Comparison of ENCODE assay signal across 32 mouse cellular contexts in the genomic region with DNA sequence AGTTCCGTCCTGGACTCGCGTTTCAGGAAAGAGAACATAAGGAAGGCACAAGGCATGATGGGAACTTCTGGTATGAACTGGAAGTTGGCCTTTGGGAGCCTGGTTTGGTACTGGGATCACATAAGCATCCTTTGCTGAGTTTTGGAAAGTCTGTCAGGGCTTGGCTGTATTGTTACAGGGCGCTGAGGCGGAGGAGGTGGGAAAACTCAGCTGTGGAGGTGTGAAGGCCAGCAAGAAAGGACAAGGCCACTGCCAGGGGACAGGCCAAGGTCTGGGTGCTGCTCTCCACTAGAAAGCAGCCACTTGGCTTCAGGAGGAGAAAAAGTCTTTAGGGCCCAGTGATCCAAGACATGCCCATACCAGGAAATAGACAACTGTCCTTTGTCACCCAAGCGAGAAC. TPM values are rescaled to one million over a fixed set of nuclear protein-coding genes. Genes with fewer than 3 reads are reported as not detected.
DNase-seq lines count a peak whose midpoint lies in the region; ATAC-seq and TF ChIP-seq lines count a peak whose summit lies in the region.
"Had no signal": no experiment of that assay in that cellular context is flagged by ENCODE, and none has a peak within 500 bp of the region (broad histone marks: within the 10 kb centered on the region; RNA-seq: fewer than 3 reads in every experiment).

No protein-coding gene starts in this region.

- intact Hi-C loops in gastrocnemius, adult 2 months (cut with DNase I): no loop called here

- DNase-seq in gastrocnemius, adult 2 months: peak; percentile 17
- DNase-seq in gastrocnemius, adult 8-10 months (ENCODE audit: low spot score in 2 of 2): no peak
- DNase-seq in embryonic facial prominence, embryonic 10.5 days (ENCODE audit: low spot score): no peak
- DNase-seq in limb, embryonic 10.5 days (ENCODE audit: low spot score): no peak
- DNase-seq in right cerebral cortex, postnatal 25 days: no peak
- DNase-seq: adrenal gland, postnatal 10 days; cerebellum, adult 11-12 months; cerebellum, adult 9-11 months; embryo, embryonic 11 days; gastrocnemius, postnatal 36 days; heart, adult 18-20 months; kidney, adult 18-20 months; liver; lung, embryonic 14.5 days; thymus, adult 2 months; thymus, postnatal 36 days had no signal

- H3K4me2 ChIP-seq in kidney, embryonic 15.5 days: no peak overlapping the region
- H3K4me2 ChIP-seq in kidney, embryonic 16.5 days (replicated peaks; ENCODE audit: low read depth, low read length): no peak overlapping the region
- H3K4me2 ChIP-seq: embryonic facial prominence, embryonic 15.5 days; heart, embryonic 12.5 days; lung, embryonic 14.5 days; midbrain, embryonic 15.5 days; neural tube, embryonic 12.5 days had no signal

- no peak overlapping the region for H3K4me3 ChIP-seq in gastrocnemius, adult 2 months
- no peak overlapping the region for H3K4me3 ChIP-seq in kidney, embryonic 15.5 days (replicated peaks)
- no peak overlapping the region for H3K4me3 ChIP-seq in kidney, embryonic 16.5 days (ENCODE audit: low read length)
- H3K4me3 ChIP-seq in embryonic facial prominence, embryonic 10.5 days: no peak overlapping the region
- no peak overlapping the region for H3K4me3 ChIP-seq in limb, embryonic 10.5 days
- H3K4me3 ChIP-seq: embryonic facial prominence, embryonic 15.5 days; heart, embryonic 12.5 days; midbrain, embryonic 15.5 days; myocyte; neural tube, embryonic 12.5 days had no signal

- peaks cover 57% of the 10 kb centered on the region for H3K4me1 ChIP-seq in kidney, embryonic 15.5 days
- H3K4me1 ChIP-seq in kidney, embryonic 16.5 days (ENCODE audit: insufficient read depth, low read length): peaks cover 21% of the 10 kb centered on the region
- peaks cover 38% of the 10 kb centered on the region for H3K4me1 ChIP-seq in embryonic facial prominence, embryonic 10.5 days
- peaks cover 49% of the 10 kb centered on the region for H3K4me1 ChIP-seq in limb, embryonic 10.5 days

- peak overlapping the region; percentile 57; the same call in 1 of the 2 replicates for H3K27ac ChIP-seq in gastrocnemius, adult 2 months
- peak overlapping the region; percentile 56; the same call in 1 of the 2 replicates for H3K27ac ChIP-seq in kidney, embryonic 15.5 days
- H3K27ac ChIP-seq in kidney, embryonic 16.5 days (ENCODE audit: low read length): no peak overlapping the region
- H3K27ac ChIP-seq in embryonic facial prominence, embryonic 10.5 days (replicated peaks): peak overlapping the region; percentile 45
- peak overlapping the region; percentile 50 for H3K27ac ChIP-seq in limb, embryonic 10.5 days
- H3K27ac ChIP-seq: embryonic facial prominence, embryonic 15.5 days; kidney, postnatal 0 days; liver, embryonic 14.5 days; midbrain, embryonic 15.5 days; neural tube, embryonic 12.5 days had no signal

- peaks cover 22% of the 10 kb centered on the region for H3K27me3 ChIP-seq in kidney, embryonic 15.5 days
- H3K27me3 ChIP-seq in kidney, embryonic 16.5 days (ENCODE audit: insufficient read depth, low read length): 0 out of 2 replicates have a peak, but pooled peaks cover 7% of the 10 kb centered on the region
- H3K27me3 ChIP-seq in embryonic facial prominence, embryonic 10.5 days (replicated peaks; ENCODE audit: low read depth, poor library complexity, severe bottlenecking): peaks cover 23% of the 10 kb centered on the region
- H3K27me3 ChIP-seq in limb, embryonic 10.5 days (ENCODE audit: low read depth, poor library complexity, severe bottlenecking): peaks cover 22% of the 10 kb centered on the region

- no peaks in the 10 kb centered on the region for H3K9me3 ChIP-seq in kidney, embryonic 15.5 days (replicated peaks)
- no peaks in the 10 kb centered on the region for H3K9me3 ChIP-seq in kidney, embryonic 16.5 days (ENCODE audit: low read length)
- H3K9me3 ChIP-seq in embryonic facial prominence, embryonic 10.5 days: no peaks in the 10 kb centered on the region
- H3K9me3 ChIP-seq in limb, embryonic 10.5 days (replicated peaks): no peaks in the 10 kb centered on the region
- H3K9me3 ChIP-seq: embryonic facial prominence, embryonic 15.5 days; heart, embryonic 12.5 days; midbrain, embryonic 15.5 days; neural tube, embryonic 12.5 days had no signal

- H3K36me3 ChIP-seq in kidney, embryonic 15.5 days: peaks cover 12% of the 10 kb centered on the region
- peaks cover 6% of the 10 kb centered on the region for H3K36me3 ChIP-seq in kidney, embryonic 16.5 days (ENCODE audit: insufficient read depth, low read length)
- H3K36me3 ChIP-seq in embryonic facial prominence, embryonic 10.5 days (replicated peaks): peaks cover 21% of the 10 kb centered on the region
- H3K36me3 ChIP-seq in limb, embryonic 10.5 days: peaks cover 26% of the 10 kb centered on the region
- H3K36me3 ChIP-seq: midbrain, embryonic 15.5 days had no signal

- TF ChIP-seq CTCF in gastrocnemius, adult 2 months (IDR thresholded peaks at IDR 0.05): no peak

- no peak overlapping the region for H3K9ac ChIP-seq in kidney, embryonic 15.5 days
- no peak overlapping the region for H3K9ac ChIP-seq in kidney, embryonic 16.5 days (replicated peaks; ENCODE audit: low read length)
- H3K9ac ChIP-seq: embryonic facial prominence, embryonic 15.5 days; heart, embryonic 12.5 days; liver, embryonic 14.5 days; lung, embryonic 14.5 days; midbrain, embryonic 15.5 days had no signal

- 69% methylated on average over 6 of the region's 6 CpGs for WGBS in kidney, embryonic 15.5 days
- WGBS in kidney, embryonic 16.5 days: 70% methylated on average over 6 of the region's 6 CpGs
- 87% methylated on average over 6 of the region's 6 CpGs for WGBS in embryonic facial prominence, embryonic 10.5 days
- 87% methylated on average over 6 of the region's 6 CpGs for WGBS in limb, embryonic 10.5 days

- no peak for ATAC-seq in kidney, embryonic 15.5 days (replicated peaks; ENCODE audit: low FRiP score)
- no peak for ATAC-seq in kidney, embryonic 16.5 days (ENCODE audit: low FRiP score, low TSS enrichment)
- ATAC-seq: CD4-positive, CD25-positive, alpha-beta regulatory T cell, adult 4 months; forebrain, embryonic 14.5 days; midbrain, embryonic 15.5 days had no signal

RNA-seq across cellular contexts. Expression of a gene that starts 9.4 kb away (rescaled TPM):
- 10 to 100 TPM; 38.7 to 50.9 TPM for total RNA-seq in gastrocnemius, adult 2 months (2021)
- 10 to 100 TPM; 35.1 to 63.5 (median 47.7) TPM for total RNA-seq in gastrocnemius, adult 8-10 months (2022)
- 45.7 and 58.1 TPM in 2 replicates for polyA plus RNA-seq in kidney, embryonic 15.5 days (2015; fragmentation: Nextera tagmentation; extraction: Ambion mirVana)
- polyA plus RNA-seq in kidney, embryonic 16.5 days (2015; fragmentation: Nextera tagmentation; extraction: Ambion mirVana): 51.2 and 51.4 TPM in 2 replicates
- 43.7 and 46.4 TPM in 2 replicates for polyA plus RNA-seq in embryonic facial prominence, embryonic 10.5 days (2016; fragmentation: Nextera tagmentation; extraction: Ambion mirVana)
- 44.1 and 51.8 TPM in 2 replicates for polyA plus RNA-seq in limb, embryonic 10.5 days (2016; fragmentation: Nextera tagmentation; extraction: Ambion mirVana)

RNA-seq across cellular contexts. Expression of a gene that starts 22.7 kb away (rescaled TPM):
- total RNA-seq in gastrocnemius, adult 2 months (2021): under 1 TPM in 1 of 2 experiments, not detected in 1; 0.06 TPM
- total RNA-seq in gastrocnemius, adult 8-10 months (2022): not detected
- 0.14 and 0.30 TPM in 2 replicates for polyA plus RNA-seq in kidney, embryonic 15.5 days (2015; fragmentation: Nextera tagmentation; extraction: Ambion mirVana)
- polyA plus RNA-seq in kidney, embryonic 16.5 days (2015; fragmentation: Nextera tagmentation; extraction: Ambion mirVana): 0.15 and 0.32 TPM in 2 replicates
- 0.23 and 0.44 TPM in 2 replicates for polyA plus RNA-seq in embryonic facial prominence, embryonic 10.5 days (2016; fragmentation: Nextera tagmentation; extraction: Ambion mirVana)
- polyA plus RNA-seq in limb, embryonic 10.5 days (2016; fragmentation: Nextera tagmentation; extraction: Ambion mirVana): 0.36 and 0.44 TPM in 2 replicates
- total RNA-seq: adrenal gland, postnatal 10 days; layer of hippocampus, postnatal 25 days; left cerebral cortex, adult 8-10 months; left cerebral cortex, postnatal 36 days; megakaryocyte progenitor cell, adult 5-6 weeks had no signal
- polyA plus RNA-seq: CD4-positive, CD25-positive, alpha-beta regulatory T cell, adult 4 months; forebrain, embryonic 14.5 days; heart, embryonic 12.5 days; heart, postnatal 0 days; midbrain, embryonic 15.5 days; myocyte; neural tube, embryonic 12.5 days had no signal

RNA-seq across cellular contexts. Expression of a gene that starts 30.5 kb away (rescaled TPM):
- 10 to 100 TPM; 24.3 to 32.0 TPM for total RNA-seq in gastrocnemius, adult 2 months (2021)
- total RNA-seq in gastrocnemius, adult 8-10 months (2022): 10 to 100 TPM; 23.0 to 29.5 (median 24.2) TPM
- polyA plus RNA-seq in kidney, embryonic 15.5 days (2015; fragmentation: Nextera tagmentation; extraction: Ambion mirVana): 12.4 and 12.5 TPM in 2 replicates
- 6.1 and 6.8 TPM in 2 replicates for polyA plus RNA-seq in kidney, embryonic 16.5 days (2015; fragmentation: Nextera tagmentation; extraction: Ambion mirVana)
- polyA plus RNA-seq in embryonic facial prominence, embryonic 10.5 days (2016; fragmentation: Nextera tagmentation; extraction: Ambion mirVana): 12.7 and 15.7 TPM in 2 replicates
- polyA plus RNA-seq in limb, embryonic 10.5 days (2016; fragmentation: Nextera tagmentation; extraction: Ambion mirVana): 11.1 and 18.3 TPM in 2 replicates

RNA-seq across cellular contexts. Expression of a gene that starts 50.7 kb away (rescaled TPM):
- total RNA-seq in gastrocnemius, adult 2 months (2021): 10 to 100 TPM; 14.2 to 15.1 TPM
- total RNA-seq in gastrocnemius, adult 8-10 months (2022): 10 to 100 TPM; 10.4 to 12.7 (median 11.5) TPM
- polyA plus RNA-seq in kidney, embryonic 15.5 days (2015; fragmentation: Nextera tagmentation; extraction: Ambion mirVana): 196 and 208 TPM in 2 replicates
- polyA plus RNA-seq in kidney, embryonic 16.5 days (2015; fragmentation: Nextera tagmentation; extraction: Ambion mirVana): 217 and 226 TPM in 2 replicates
- polyA plus RNA-seq in embryonic facial prominence, embryonic 10.5 days (2016; fragmentation: Nextera tagmentation; extraction: Ambion mirVana): 233 and 242 TPM in 2 replicates
- 203 and 209 TPM in 2 replicates for polyA plus RNA-seq in limb, embryonic 10.5 days (2016; fragmentation: Nextera tagmentation; extraction: Ambion mirVana)
